Mouse (Mus musculus): ENCODE data around the gene Kif14.

Gene Kif14

GRCm38 (mm10) chr1:136557436-136557835 lies 91.3 kb downstream of the Kif14 start:
- no peak for DNase-seq

- no peak for DNase-seq
Observed at GRCm38 (mm10) chr1:136558762-136559161, 92.6 kb downstream of the Kif14 start.

- DNase-seq: no peak
Observed at GRCm38 (mm10) chr1:136559284-136559683, 93.1 kb downstream of the Kif14 start.

- DNase-seq: no peak
Observed at GRCm38 (mm10) chr1:136559774-136560173, 93.6 kb downstream of the Kif14 start.

- DNase-seq: no peak
Observed at GRCm38 (mm10) chr1:136561823-136562222, 95.7 kb downstream of the Kif14 start.

- no peak for DNase-seq
Observed at GRCm38 (mm10) chr1:136563149-136563548, 97.0 kb downstream of the Kif14 start.

- peak; percentile 38 to 54 for DNase-seq
Observed at GRCm38 (mm10) chr1:136564963-136565362, 98.8 kb downstream of the Kif14 start.

GRCm38 (mm10) chr1:136566386-136566785 lies 100.2 kb downstream of the Kif14 start:
- no peak for DNase-seq

GRCm38 (mm10) chr1:136567641-136568040 lies 101.5 kb downstream of the Kif14 start:
- DNase-seq: no peak

- DNase-seq: no peak
Observed at GRCm38 (mm10) chr1:136568738-136569194, 102.6 kb downstream of the Kif14 start.

- peak in 1 of 2 experiments; percentile 42 for DNase-seq
Observed at GRCm38 (mm10) chr1:136569206-136569605, 103.1 kb downstream of the Kif14 start.

GRCm38 (mm10) chr1:136569626-136570297 lies 103.6 kb downstream of the Kif14 start:
- peak; percentile 79 for DNase-seq

GRCm38 (mm10) chr1:136570298-136570653 lies 104.1 kb downstream of the Kif14 start:
- DNase-seq: no peak

GRCm38 (mm10) chr1:136570976-136571375 lies 104.8 kb downstream of the Kif14 start:
- no peak for DNase-seq

GRCm38 (mm10) chr1:136571530-136571929 lies 105.4 kb downstream of the Kif14 start:
- no peak for DNase-seq

GRCm38 (mm10) chr1:136577890-136578663 lies 111.9 kb downstream of the Kif14 start:
- DNase-seq: no peak

- no peak for DNase-seq
Observed at GRCm38 (mm10) chr1:136579360-136579759, 113.2 kb downstream of the Kif14 start.

- DNase-seq: no peak
Observed at GRCm38 (mm10) chr1:136580266-136580665, 114.1 kb downstream of the Kif14 start.

Measured in kidney, adult 8-10 months (tissue).